Mouse (Mus musculus): ENCODE results near the gene Nupl1. TPM values are rescaled to one million over a fixed set of nuclear protein-coding genes. Genes with fewer than 3 reads are reported as not detected.

Nupl1 gene
- not detected for polyA plus RNA-seq (2014; fragmentation: Illumina TruSeq; extraction: RNeasy Lipid Tissue Mini Kit (QIAGEN cat#74804); ENCODE audit: low read depth, low replicate concordance)

GRCm38 (mm10) chr14:60251281-60252003 is at the start of gene Nupl1, which contains the start of gene Gm49336:
TSS of gene Nupl1 (minus strand) at chr14:60251431.
TSS of gene Gm49336 (minus strand) at chr14:60251507.

GRCm38 (mm10) chr14:60264990-60265876 is 14.0 kb upstream of the Nupl1 start, which contains the start of gene Mtmr6:
TSS of gene Mtmr6 (plus strand) at chr14:60265228.

GRCm38 (mm10) chr14:60196884-60197283 is 54.3 kb downstream of the Nupl1 start, which contains the start of gene Atp8a2:
TSS of gene Atp8a2 (minus strand) at chr14:60197179.

Other genes starting within 250 kb of the Nupl1 start
- not detected for gene Atp8a2, start 54.3 kb downstream of the Nupl1 start, polyA plus RNA-seq (2014; fragmentation: Illumina TruSeq; extraction: RNeasy Lipid Tissue Mini Kit (QIAGEN cat#74804); ENCODE audit: low read depth, low replicate concordance)
- gene Gm49336, start 76 bp upstream of the Nupl1 start, polyA plus RNA-seq (2014; fragmentation: Illumina TruSeq; extraction: RNeasy Lipid Tissue Mini Kit (QIAGEN cat#74804); ENCODE audit: low read depth, low replicate concordance), result 27.7 TPM
- 35.5 TPM for gene Mtmr6, start 13.8 kb upstream of the Nupl1 start, polyA plus RNA-seq (2014; fragmentation: Illumina TruSeq; extraction: RNeasy Lipid Tissue Mini Kit (QIAGEN cat#74804); ENCODE audit: low read depth, low replicate concordance)
- 0.13 TPM for gene Amer2, start 121.8 kb upstream of the Nupl1 start, polyA plus RNA-seq (2014; fragmentation: Illumina TruSeq; extraction: RNeasy Lipid Tissue Mini Kit (QIAGEN cat#74804); ENCODE audit: low read depth, low replicate concordance)